Mouse (Mus musculus) cerebellum, adult (tissue): Measurements from ENCODE around the gene Rnf8.
"Not testable (repeated sequence)": the region's sequence is repeated elsewhere in the genome, so short reads cannot be mapped to it uniquely, and the experiment has no call there.

Experiments used
- ATAC-seq: cut with Nextera tagmentation; 2 replicates; pipeline ENCODE4 v1.9.2; 2017; ENCODE audit warnings: mild to moderate bottlenecking, moderate library complexity, mixed read lengths; ENCODE audit not compliant: insufficient number of reproducible peaks, low FRiP score, low TSS enrichment

Rnf8 gene

DNA sequence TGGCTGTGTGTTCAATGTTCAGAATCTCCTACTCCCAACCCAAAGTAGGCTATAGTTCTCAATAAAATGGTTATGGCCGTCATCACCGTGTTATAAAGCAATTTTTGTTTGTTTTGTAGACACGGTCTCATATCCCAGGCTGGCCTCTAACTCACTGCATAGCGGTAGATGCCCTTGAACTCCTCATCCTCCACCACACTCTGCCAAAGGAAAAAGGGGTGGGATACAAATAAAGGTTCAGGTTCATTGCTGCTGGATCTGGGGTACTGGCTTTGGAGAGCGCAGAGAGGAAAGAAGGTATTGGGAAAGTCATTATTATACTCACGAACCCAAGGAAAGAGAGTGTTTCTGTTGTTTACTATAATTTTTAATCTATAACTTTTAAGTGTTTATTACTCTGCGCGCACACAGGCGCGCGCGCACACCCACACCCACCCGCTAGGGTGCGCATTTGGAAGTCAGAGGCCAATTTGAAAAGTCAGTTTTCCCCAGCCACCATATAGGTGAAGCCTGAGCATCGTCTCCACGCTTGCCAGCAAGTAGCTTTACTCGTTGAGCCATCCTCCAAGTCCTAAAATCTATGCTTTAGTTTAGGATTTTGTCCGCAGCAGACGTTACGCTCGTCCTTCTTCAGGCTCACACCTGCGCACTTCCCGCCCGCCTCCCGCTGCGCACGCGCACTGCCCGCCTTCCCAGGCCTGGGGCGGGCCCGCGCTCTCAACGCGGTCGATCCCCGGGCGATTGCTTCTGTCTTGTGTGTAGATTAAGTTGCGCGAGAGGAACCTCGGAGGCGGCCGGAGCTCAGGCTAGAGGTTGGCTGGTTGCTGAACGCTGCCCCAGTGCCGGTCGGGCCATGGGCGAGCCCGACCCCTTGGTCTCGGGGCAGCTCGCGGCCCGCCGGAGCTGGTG, at the start of gene Rnf8, which contains the start of gene Gm28043:
TSS of gene Rnf8 (plus strand) at position 676 of the 909 bp plus-strand sequence.
TSS of gene Gm28043 (plus strand) at position 762 of the 909 bp plus-strand sequence.
- ATAC-seq: peak; percentile 93

DNA sequence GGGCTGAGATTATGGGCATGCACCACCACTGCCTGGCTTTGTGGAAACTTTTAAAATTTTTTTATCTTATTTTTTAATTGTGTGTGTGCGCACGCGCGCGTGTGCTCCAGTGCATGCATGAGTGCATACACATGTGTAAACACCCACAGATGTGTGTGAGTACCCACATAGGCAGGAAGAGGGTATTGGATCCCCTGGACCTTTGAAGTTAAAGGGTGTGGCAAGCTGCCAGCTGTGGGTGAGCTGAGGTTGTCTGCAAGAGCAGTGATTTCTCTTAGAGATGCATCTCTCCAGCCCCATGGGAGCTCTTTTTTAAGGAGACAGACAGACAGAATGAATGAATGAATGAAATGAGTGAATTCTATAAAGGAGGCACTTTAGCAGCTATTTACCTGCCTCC, 49.1 kb upstream of the Rnf8 start:
- no peak for ATAC-seq

DNA sequence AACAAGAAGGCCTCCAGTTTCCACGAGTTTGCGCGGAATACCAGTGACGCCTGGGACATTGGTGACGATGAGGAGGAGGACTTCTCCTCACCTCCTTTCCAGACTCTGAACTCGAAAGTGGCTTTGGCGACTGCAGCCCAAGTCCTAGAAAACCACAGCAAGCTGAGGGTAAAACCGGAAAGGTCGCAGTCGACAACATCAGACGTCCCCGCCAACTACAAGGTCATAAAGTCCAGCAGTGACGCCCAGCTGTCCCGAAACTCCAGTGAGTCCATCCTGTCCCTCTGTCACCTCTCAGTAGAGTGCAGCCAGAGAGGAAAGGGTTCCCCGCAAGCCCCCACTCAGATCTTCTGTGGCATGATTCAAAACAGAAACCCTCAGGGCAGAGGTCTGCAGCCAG, 46.2 kb upstream of the Rnf8 start:
- no peak for ATAC-seq

DNA sequence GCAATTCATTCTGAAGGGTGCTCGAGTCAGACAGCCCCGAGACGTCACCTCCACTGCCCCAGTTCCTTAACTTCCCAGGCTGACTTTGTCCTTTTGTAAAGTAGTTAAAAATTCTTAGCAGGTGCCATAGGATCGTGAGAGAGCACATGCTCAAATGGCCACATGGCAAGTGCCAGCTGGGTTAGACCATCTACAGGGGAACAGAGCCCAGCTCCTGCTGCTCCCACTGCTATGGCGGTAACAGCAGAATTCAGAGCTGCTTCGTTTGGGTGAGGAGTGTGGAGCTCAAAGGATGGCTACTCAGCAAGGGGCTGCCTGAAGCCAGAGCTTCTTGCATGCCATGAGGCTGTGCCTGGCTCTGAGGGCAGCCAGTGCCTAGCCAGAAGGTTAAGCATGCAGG, 44.8 kb upstream of the Rnf8 start:
- no peak for ATAC-seq

DNA sequence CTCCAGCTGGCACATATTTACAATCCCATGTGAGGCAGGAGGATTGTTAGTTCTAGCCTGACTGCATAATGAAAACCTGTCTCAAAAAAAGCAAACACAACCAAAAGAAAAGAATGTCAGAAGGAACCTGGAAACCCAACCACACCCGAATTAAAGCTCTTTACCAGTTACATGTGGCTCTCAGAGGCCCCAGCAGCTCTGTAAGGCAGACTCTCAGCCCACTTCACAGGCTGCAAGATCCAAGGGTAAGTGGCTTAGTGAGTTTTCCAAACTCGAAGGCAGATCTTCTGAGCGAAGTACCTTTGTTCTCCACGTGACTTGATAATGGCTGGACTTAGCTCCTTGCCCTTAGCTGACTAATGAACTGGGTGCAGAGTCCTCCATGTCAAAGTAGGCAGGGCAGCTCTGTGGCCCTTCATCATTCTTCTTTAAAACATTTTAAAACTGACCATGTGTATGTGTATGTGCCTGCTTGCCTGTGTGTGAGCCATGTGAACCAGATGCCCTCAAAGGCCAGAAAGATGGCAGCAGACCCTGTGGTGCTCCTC, 34.9 kb upstream of the Rnf8 start:
- no peak for ATAC-seq

DNA sequence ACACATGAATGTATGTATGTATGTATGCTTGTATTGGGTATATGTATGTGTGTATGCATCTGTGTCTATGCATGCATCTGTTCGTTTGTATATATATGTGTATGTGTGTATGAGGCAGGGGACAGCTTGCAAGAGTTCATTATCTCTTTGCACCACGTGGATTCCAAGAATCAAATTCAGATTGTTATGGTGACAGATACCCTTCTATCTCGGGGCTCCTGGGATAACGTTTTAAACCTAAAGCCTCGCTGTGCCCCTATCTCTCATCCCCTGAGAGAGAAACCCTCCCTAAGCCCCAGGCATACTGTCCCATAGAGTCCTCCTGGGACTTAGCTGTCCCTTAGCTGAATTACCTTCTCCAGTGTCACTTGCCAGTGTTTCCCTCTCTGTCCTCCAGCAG, 31.0 kb upstream of the Rnf8 start:
- ATAC-seq: no peak

DNA sequence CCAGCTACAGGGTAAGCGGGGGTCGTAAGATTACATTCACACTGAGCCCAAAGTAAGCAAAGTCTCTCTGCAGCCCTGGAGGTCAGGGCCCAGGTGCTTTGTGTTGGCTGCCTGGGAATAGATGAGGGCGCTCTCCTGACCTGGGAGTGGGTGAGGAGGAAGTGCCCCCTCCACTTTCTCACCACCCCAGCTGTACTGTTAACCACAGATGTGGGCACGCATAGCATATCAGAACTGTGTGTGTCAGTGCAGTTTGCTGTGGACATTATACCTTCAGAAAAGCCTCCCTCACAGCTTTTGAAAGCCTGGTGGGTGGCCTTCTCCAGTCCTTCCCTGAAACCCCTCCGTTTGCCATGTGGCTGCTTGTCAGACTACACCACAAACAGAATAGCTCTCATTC, 30.3 kb upstream of the Rnf8 start:
- ATAC-seq: no peak

DNA sequence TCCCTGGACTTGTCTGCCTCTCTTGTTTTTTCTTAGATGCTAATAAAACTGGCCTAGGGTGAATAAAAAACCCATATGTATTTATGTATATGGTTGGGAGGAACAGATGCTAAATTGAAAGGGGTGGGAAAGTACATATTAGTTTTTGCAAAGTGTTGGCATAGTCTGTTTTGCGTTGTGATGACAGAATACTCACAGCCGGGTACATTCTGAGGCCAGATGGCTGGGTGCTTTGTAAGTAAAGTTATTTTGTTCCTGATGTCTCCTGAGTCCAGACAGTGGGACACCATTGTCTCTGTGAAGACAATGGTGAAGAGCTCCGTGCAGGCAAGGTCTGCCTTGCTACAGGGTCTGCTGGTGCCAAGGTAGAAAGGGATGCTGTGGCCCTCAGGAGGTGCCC, 29.9 kb upstream of the Rnf8 start:
- ATAC-seq: no peak

DNA sequence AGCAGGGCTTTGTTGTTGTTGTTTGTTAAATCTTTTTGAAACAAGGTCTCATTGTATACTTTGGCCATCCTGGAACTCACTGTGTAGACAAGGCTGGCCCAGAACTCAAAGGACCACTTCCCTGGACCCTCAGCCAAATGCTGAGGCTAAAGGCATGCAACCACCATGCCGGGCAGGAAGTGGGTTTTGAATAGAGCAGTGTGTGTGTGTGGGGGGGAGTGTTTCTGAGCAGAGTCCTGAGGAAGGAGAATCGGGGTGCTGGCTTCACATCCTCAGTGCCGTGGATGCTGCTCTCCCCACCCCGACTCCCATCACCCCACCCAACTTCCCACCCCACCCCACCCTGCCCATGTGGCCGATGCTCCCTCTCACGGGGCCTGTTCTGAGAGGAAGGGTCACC, 29.1 kb upstream of the Rnf8 start:
- no peak for ATAC-seq

DNA sequence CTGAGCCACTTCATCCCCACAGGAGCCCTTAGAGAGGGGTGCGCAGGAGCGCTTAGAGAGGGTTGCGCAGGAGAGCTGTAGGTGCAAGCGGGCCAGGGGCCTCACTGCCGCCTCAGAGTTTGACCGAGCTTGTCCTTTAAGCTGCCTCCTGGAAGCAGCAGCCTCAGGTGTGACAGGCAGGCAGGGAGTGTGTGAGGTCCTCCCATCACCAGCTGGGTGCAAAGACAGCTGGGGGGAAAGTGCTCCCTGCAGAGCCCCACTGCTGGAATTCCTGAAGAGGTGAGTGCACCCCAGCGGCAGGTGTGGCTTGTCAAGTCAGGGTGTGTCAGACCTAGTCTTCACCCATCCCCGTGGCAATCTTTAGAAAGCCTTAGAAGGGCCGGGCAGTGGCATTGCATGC, 27.7 kb upstream of the Rnf8 start:
- no peak for ATAC-seq

DNA sequence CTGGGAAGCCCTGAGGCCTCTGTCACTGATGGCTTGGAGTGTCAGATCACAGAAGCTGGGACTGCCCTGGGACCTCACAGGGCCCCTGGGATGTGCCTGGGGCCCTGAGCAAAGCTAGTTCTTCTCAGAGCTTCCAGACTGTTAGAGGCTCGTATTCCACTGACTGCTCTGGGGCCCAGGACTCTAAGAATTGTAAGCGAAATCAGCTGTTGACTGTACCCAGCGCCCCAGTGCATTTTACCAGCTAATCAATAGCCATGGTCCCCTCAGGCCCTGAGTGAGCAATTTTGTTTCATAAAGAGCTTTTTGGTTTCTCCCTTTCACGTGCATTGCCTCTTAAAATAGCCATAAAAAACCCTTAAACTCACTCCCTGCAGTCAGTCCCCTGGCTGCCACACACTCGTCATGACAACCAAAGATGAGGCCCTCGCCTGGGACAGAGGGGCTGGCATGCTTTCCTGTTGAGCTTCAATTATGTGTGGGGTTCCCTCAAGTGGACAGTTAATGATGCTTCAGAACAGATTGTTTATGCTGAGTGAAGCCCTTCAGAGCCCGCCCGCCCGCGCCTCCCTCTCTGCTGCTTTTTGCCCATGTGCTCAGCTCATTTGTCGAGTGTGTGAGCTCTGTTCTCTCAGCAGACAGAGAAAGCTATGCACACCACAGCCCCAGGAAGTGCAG, 25.2 kb upstream of the Rnf8 start:
- no peak for ATAC-seq

DNA sequence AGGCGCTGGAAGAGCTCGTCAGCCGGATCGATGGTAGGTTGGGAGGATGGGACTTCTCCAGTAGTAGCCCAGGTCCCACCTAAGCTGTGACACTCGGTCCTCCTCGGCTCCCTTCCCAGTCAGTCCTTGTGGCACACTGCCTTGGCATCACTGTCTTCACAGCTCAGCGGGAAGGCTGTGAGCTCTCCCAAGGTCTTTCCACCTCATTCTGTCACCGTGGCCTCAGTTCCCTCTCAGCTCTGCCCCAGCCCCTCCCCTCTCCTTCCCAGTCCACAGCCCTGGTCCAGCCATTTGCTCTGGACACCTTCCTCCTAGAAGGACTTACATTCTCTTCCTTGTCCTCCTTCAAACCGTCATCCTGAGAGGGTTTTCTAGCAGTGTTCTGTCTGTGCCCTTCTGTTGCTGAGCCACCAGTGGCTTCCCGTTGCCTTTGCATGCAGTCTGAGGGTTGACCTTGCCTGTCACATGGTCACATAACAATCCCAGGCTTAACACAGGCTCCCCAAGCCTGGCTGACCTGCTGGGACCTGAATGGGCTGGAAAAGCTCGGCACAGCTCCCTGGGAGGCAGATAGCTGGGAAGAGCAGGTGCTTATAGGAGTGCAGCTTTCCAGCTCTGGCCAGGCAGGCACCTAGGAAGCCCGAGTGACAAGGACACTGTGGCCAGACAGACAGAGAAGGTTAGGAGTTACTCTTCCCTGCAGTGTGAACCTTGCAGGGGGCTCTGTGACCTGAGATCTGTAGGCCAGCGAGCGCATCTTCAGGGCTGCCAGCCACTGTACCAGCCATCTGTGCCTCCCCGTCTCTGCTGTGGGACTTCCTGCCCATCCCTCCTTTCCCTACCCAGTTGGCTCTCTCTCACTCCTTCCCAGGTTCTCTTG, 18.5 kb upstream of the Rnf8 start:
- ATAC-seq: peak; percentile 71

DNA sequence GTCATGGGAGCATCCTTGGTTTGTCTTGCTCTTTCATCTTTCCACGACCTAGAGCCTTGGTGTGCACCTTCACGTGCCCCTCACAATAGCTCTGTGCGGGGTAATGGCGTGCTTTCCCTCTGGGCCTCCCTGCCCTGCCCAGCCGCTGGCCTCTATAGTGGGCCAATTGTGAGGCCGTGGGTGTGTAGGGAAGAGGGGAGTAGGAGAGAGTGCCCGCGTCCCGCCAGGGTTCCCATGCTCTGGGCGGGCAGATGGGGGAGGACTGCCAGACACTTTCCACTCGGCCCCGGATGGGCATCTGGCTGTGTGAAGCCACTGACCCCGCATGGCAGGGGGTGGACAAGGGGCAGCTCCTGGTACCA, 17.8 kb upstream of the Rnf8 start:
- no peak for ATAC-seq

DNA sequence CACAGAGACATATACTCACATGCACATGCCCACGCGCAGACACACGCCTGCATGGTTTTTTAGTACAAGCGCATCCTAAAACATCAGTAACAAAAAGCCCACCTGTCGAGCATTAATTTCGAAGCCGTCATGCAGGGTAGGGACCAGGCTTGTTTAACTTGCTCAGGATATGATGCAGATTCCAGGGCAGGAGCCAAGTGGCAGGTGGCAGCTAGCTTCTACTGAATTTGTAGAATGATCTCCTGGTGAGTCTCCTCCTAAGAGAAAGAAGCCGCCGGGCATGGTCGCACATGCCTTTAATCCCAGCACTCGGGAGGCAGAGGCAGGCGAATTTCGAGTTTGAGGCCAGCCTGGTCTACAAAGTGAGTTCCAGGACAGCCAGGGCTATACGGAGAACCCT, 15.5 kb upstream of the Rnf8 start:
- ATAC-seq: no peak

DNA sequence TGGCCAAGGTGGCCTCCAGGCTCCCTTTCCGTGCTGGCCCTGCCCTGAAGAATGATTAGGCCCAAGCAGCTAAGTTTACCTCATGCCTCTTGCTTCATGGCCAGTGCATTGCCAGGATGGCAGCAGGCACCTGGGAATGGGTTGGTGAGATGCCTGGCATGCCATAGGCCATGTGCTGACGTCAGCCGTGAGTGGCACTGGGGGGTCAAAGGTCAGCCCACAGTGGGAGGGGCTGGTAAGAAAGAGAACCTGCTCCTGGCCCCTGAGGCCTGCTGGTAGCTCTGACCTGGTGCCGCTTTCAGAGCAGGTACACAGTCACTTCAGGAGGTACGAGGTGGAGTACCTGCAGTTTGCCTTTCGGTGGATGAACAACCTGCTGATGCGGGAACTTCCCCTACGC, 15.1 kb upstream of the Rnf8 start:
- no peak for ATAC-seq

DNA sequence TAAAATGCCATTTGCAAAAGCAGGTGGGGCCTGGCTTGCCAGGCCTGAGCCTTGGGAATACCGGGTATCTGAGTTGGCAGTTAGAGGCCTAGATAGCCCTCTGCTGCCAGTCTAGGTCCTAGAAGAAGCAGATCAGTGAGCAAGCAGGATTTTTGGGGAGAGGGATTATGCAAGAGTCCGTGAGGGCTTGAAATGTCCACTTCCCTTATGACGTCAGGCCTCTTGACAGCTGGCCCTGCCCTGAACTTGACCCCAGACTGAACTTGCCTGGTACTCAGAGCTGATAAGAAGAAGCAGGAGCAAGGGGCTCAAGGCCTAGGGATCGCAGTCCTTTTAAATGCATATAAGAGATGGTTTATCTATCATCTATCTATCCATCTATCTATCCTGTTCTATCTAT, 13.2 kb upstream of the Rnf8 start:
- no peak for ATAC-seq

DNA sequence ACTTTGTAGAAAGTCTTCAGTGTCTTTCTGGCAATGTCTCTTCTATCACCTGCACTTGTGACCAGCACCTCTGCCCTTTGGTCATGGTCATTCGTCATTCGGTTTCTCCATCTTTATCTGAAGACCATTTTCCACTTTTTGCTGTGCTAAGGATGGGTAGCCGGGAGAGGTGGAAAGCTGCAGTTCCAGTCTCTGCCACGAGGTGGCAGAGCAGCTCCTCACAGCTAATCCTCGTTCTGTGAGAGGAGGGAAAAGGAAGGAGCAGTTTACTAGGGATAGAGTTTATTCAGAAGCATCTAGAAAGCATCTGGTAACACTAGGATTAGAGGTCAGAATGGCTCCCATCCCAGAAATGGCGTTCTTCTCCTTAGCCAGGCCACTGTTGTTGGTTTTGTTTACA, 11.3 kb upstream of the Rnf8 start:
- peak; percentile 42; the same call in 1 of the 2 replicates for ATAC-seq

DNA sequence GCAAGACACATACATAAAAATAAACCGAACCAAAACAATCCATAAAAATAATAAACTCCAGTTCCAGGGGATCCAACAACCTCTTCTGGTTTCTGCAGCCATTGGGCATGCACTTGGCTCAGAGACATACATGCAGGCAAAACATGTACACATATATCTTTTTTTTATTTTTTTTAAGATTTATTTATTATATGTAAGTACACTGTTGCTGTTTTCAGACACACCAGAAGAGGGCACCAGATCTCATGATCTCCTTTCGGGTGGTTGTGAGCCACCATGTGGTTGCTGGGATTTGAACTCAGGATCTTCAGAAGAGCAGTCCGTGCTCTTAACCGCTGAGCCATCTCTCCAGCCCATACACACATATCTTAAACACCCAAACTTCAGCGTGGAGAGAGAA, 1.1 kb upstream of the Rnf8 start:
- ATAC-seq: not testable (repeated sequence)

DNA sequence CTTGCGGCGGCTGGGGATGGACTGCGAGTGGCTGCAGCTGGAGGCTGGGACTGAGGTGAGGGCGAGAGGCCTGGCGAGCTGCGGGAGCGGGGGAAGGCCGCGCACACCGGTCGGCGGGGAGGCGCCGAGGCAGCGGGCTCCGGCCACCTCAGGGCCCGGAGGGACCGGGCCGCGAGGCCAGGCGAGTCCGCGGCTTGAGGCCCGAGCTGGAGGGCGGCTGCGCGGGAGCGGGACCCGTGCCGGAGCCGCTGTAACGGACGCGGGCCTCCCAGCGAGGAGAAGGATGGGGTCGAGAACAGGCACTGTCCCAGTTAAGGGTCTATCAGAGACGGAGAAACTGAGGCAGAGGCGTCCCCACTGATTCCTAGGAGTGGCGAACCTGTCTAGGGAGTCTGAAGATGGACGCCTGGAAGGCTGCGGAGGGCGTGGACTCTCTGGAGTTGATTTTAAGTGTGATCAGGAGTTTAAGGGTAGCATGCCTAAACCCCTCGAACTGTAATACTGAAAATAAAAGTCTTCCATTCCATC, 498 bp downstream of the Rnf8 start:
- peak; percentile 8; the same call in 1 of the 2 replicates for ATAC-seq

DNA sequence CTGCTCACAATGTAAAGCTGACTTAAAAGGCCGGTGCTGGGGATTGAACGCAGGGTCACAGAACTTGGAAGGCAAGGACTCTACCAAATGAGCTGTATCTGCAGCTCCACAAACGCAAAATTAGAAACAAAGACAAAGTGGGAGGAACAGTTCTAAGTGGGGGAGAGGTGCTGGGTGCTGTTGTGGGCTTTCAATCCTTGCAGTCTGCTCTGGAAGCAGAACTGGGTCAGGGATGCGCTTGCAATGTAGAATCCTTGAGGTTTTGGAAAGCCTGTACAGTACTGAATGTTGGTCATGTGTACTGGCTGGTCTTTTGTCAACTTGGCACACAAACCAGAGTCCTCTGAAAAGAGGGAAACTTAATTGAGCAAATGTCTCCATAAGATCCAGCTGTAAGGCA, 1.0 kb downstream of the Rnf8 start:
- ATAC-seq: no peak
